Mouse (Mus musculus) leukemia stem cell, adult 10-12 weeks (primary cell): ENCODE measurements around the gene Dmrtb1. TPM values are rescaled to one million over a fixed set of nuclear protein-coding genes. Genes with fewer than 3 reads are reported as not detected.

ENCODE experiments used
- polyA plus RNA-seq: library from polyadenylated mRNA; stranded (reverse); fragments of >175 nt; gene quantifications from 2 replicates; pipeline ENCODE4 v1.2.3, GENCODE M21; 2012; ENCODE audit warnings: low replicate concordance

The Dmrtb1 gene
- 0.90 and 6.4 TPM in 2 replicates for polyA plus RNA-seq

DNA sequence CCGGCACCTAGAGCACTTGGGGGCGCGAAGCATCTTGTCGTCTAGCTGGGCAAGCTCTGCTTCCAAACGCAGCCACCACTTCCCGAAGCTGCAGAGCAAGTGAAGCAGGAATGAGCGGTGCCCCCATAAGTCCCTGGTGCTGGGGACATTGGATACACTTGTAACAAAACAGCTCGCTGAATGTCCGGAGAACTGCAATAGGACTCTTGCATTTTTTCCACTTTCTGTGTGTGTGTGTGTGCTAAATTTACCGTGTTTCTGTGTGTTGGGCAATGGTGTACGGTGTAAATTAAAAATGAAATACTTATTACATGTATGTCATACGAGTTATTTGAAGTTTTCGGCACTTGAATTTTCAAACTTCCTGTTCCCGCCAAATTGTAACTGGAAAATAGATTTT lies at the start of gene Dmrtb1:
Dmrtb1 (minus strand) TSS at position 101 of the 400 bp plus-strand sequence.

Other genes with a start within 250 kb of the Dmrtb1 start
- gene Glis1, start 249.6 kb downstream of the Dmrtb1 start, polyA plus RNA-seq = 2.7 and 2.9 TPM in 2 replicates
- 19.6 and 22.9 TPM in 2 replicates for gene Lrp8, start 118.0 kb upstream of the Dmrtb1 start, polyA plus RNA-seq
- gene Magoh, start 195.5 kb upstream of the Dmrtb1 start, polyA plus RNA-seq = 1.6 and 8.4 TPM in 2 replicates
- gene 0610037L13Rik, start 205.6 kb upstream of the Dmrtb1 start, polyA plus RNA-seq = 1.8 and 3.2 TPM in 2 replicates
- 157 and 160 TPM in 2 replicates for gene Cpt2, start 239.4 kb upstream of the Dmrtb1 start, polyA plus RNA-seq